Mouse (Mus musculus): Measurements from ENCODE around the gene Ppp4r3a. TPM values are rescaled to one million over a fixed set of nuclear protein-coding genes. Genes with fewer than 3 reads are reported as not detected.

Ppp4r3a gene
- polyA plus RNA-seq, 1 experiment from 2014 or later, result 38.5 TPM

- Histone ChIP-seq H3K9me3 (no peaks in the 10 kb centered on the region), H3K27ac (replicated peaks) (0 out of 2 replicates have a peak overlapping the region, but pooled peaks have one; percentile 28), H3K4me3 (no peak overlapping the region), H3K9ac (replicated peaks) (no peak overlapping the region), H3K27me3 (no peaks in the 10 kb centered on the region), H3K36me3 (no peaks in the 10 kb centered on the region), H3K4me1 (peaks cover 51% of the 10 kb centered on the region), H3K4me2 (replicated peaks) (no peak overlapping the region)
- ATAC-seq (replicated peaks), result no peak
- WGBS, result 36% methylated on average over 16 of the region's 16 CpGs
Observed at GRCm38 (mm10) chr12:100995607-100996377, 87.7 kb downstream of the Ppp4r3a start.

GRCm38 (mm10) chr12:100994140-100995015, 89.1 kb downstream of the Ppp4r3a start:
- no peaks in the 10 kb centered on the region for H3K36me3 ChIP-seq
- H3K4me1 ChIP-seq, result peaks cover 62% of the 10 kb centered on the region
- H3K9ac ChIP-seq (replicated peaks), result no peak overlapping the region
- H3K4me2 ChIP-seq (replicated peaks), result no peak overlapping the region
- H3K27ac ChIP-seq (replicated peaks), result no peak overlapping the region
- H3K9me3 ChIP-seq, result no peaks in the 10 kb centered on the region
- WGBS, result 81% methylated on average over 3 of the region's 3 CpGs
- no peaks in the 10 kb centered on the region for H3K27me3 ChIP-seq
- H3K4me3 ChIP-seq, result no peak overlapping the region
- ATAC-seq (replicated peaks), result no peak

- Histone ChIP-seq H3K27me3 (no peaks in the 10 kb centered on the region), H3K9me3 (no peaks in the 10 kb centered on the region), H3K4me2 (replicated peaks) (no peak overlapping the region), H3K27ac (replicated peaks) (no peak overlapping the region), H3K36me3 (no peaks in the 10 kb centered on the region), H3K4me3 (no peak overlapping the region), H3K9ac (replicated peaks) (no peak overlapping the region), H3K4me1 (peaks cover 63% of the 10 kb centered on the region)
- no peak for ATAC-seq (replicated peaks)
- WGBS, result 89% methylated on average over 3 of the region's 3 CpGs
Observed at GRCm38 (mm10) chr12:100993146-100993545, 90.4 kb downstream of the Ppp4r3a start.

- Histone ChIP-seq H3K4me3 (no peak overlapping the region), H3K4me1 (peaks cover 60% of the 10 kb centered on the region), H3K27me3 (no peaks in the 10 kb centered on the region), H3K27ac (replicated peaks) (no peak overlapping the region), H3K9me3 (no peaks in the 10 kb centered on the region), H3K9ac (replicated peaks) (no peak overlapping the region), H3K36me3 (no peaks in the 10 kb centered on the region), H3K4me2 (replicated peaks) (no peak overlapping the region)
- WGBS, result 82% methylated on average over 7 of the region's 7 CpGs
- ATAC-seq (replicated peaks), result no peak
Observed at GRCm38 (mm10) chr12:100992505-100992904, 91.0 kb downstream of the Ppp4r3a start.

- Histone ChIP-seq H3K9me3 (no peaks in the 10 kb centered on the region), H3K27me3 (no peaks in the 10 kb centered on the region), H3K4me3 (no peak overlapping the region), H3K36me3 (no peaks in the 10 kb centered on the region), H3K9ac (replicated peaks) (no peak overlapping the region), H3K4me2 (replicated peaks) (no peak overlapping the region), H3K4me1 (peaks cover 56% of the 10 kb centered on the region), H3K27ac (replicated peaks) (peak overlapping the region; percentile 74)
- WGBS, result 77% methylated on average over 3 of the region's 3 CpGs
- no peak for ATAC-seq (replicated peaks)
Observed at GRCm38 (mm10) chr12:100991119-100991518, 92.4 kb downstream of the Ppp4r3a start.

GRCm38 (mm10) chr12:100990291-100990690, 93.2 kb downstream of the Ppp4r3a start:
- Histone ChIP-seq H3K4me2 (replicated peaks) (no peak overlapping the region), H3K27me3 (no peaks in the 10 kb centered on the region), H3K4me3 (no peak overlapping the region), H3K4me1 (peaks cover 54% of the 10 kb centered on the region), H3K36me3 (no peaks in the 10 kb centered on the region), H3K9me3 (no peaks in the 10 kb centered on the region), H3K27ac (replicated peaks) (peak overlapping the region; percentile 74), H3K9ac (replicated peaks) (no peak overlapping the region)
- ATAC-seq (replicated peaks), result peak; percentile 64
- 13% methylated on average over 12 of the region's 12 CpGs for WGBS

GRCm38 (mm10) chr12:100989780-100990288, 93.7 kb downstream of the Ppp4r3a start:
- Histone ChIP-seq H3K4me1 (peaks cover 56% of the 10 kb centered on the region), H3K27ac (replicated peaks) (peak overlapping the region; percentile 74), H3K4me3 (no peak overlapping the region), H3K9me3 (no peaks in the 10 kb centered on the region), H3K27me3 (no peaks in the 10 kb centered on the region), H3K4me2 (replicated peaks) (no peak overlapping the region), H3K9ac (replicated peaks) (no peak overlapping the region), H3K36me3 (no peaks in the 10 kb centered on the region)
- no peak for ATAC-seq (replicated peaks)
- WGBS, result 51% methylated on average over 4 of the region's 4 CpGs

MicroRNAs encoded within 50 kb of the gene (microRNA counts, 519-probe panel; counts per million panel counts)
- 2,474 counts per million, percentile 52 among the panel's probes with 10 or more counts for microRNA mmu-miR-1190

Small RNA genes lying within 50 kb of the gene (microRNA-seq; reads per million reads assigned to microRNA genes)
- not detected for gene Mir1190

Other genes starting within 250 kb of the Ppp4r3a start
- gene Gpr68, start 175.5 kb downstream of the Ppp4r3a start, polyA plus RNA-seq (2015; fragmentation: Nextera tagmentation; extraction: Ambion mirVana), result 1.1 and 1.2 TPM in 2 replicates
- 18.3 and 20.3 TPM in 2 replicates for gene Ccdc88c, start 54.6 kb downstream of the Ppp4r3a start, polyA plus RNA-seq (2015; fragmentation: Nextera tagmentation; extraction: Ambion mirVana)